Mouse (Mus musculus) hindbrain, embryonic 15.5 days (tissue): ENCODE measurements around the gene Slc7a8. TPM values are rescaled to one million over a fixed set of nuclear protein-coding genes. Genes with fewer than 3 reads are reported as not detected.
A peak's percentile ranks its signal among the peaks of the same experiment; 100 is the strongest.

Experiments used
- ATAC-seq: fragments of 200-750 bp; cut with Nextera tagmentation; 2 replicates; pipeline ENCODE4 v1.8.0; 2017; ENCODE audit warnings: low read depth, moderate number of reproducible peaks, moderate TSS enrichment; ENCODE audit not compliant: low FRiP score
- H3K27ac ChIP-seq: fragments of 300-500 bp; sonication (generic); replicated peaks from 2 replicates; pipeline ENCODE4 v1.5.1; 2015; ENCODE audit warnings: mild to moderate bottlenecking, inconsistent platforms
- H3K27me3 ChIP-seq: fragments of 300-500 bp; sonication (generic); 2 replicates; pipeline ENCODE4 v1.6.1; 2015; ENCODE audit warnings: control low read depth, inconsistent platforms
- H3K36me3 ChIP-seq: fragments of 300-500 bp; sonication (generic); 2 replicates; pipeline ENCODE4 v1.6.1; 2015; ENCODE audit warnings: control low read depth, inconsistent platforms
- H3K4me1 ChIP-seq: fragments of 300-500 bp; sonication (generic); replicated peaks from 2 replicates; pipeline ENCODE4 v1.6.1; 2015; ENCODE audit warnings: control low read depth, inconsistent platforms
- H3K4me2 ChIP-seq: fragments of 300-500 bp; sonication (generic); 2 replicates; pipeline ENCODE4 v1.6.1; 2015; ENCODE audit warnings: moderate library complexity, mild to moderate bottlenecking, inconsistent platforms
- H3K4me3 ChIP-seq: fragments of 300-500 bp; sonication (generic); 2 replicates; pipeline ENCODE4 v1.5.1; 2015; ENCODE audit warnings: mild to moderate bottlenecking, inconsistent platforms
- H3K9ac ChIP-seq: fragments of 300-500 bp; sonication (generic); 2 replicates; pipeline ENCODE4 v1.6.1; 2015; ENCODE audit warnings: inconsistent platforms
- H3K9me3 ChIP-seq: fragments of 300-500 bp; sonication (generic); 2 replicates; pipeline ENCODE4 v1.6.1; 2016; ENCODE audit warnings: control low read depth, inconsistent platforms
- WGBS: fragments of 180-500 bp; shearing (Covaris S2); methylation state at CpG from one replicate; pipeline ENCODE4 v1.1.7; 2015; 5-methylcytosine and 5-hydroxymethylcytosine counted together
- polyA plus RNA-seq: library from polyadenylated mRNA; unstranded; fragments of >200 nt; fragmentation: Nextera tagmentation; extraction: Ambion mirVana; gene quantifications from 2 replicates; pipeline ENCODE4 v1.2.1, GENCODE M21; 2015

The Slc7a8 gene
- polyA plus RNA-seq, 1 experiment from 2014 or later, result 9.1 TPM

GRCm38 (mm10) chr14:54682396-54682795 is 99.3 kb downstream of the Slc7a8 start:
- no peaks in the 10 kb centered on the region for H3K27me3 ChIP-seq
- H3K4me1 ChIP-seq, result peaks cover 25% of the 10 kb centered on the region
- no peak overlapping the region for H3K4me2 ChIP-seq
- H3K27ac ChIP-seq, result no peak overlapping the region
- H3K36me3 ChIP-seq, result peaks cover 30% of the 10 kb centered on the region
- no peak overlapping the region for H3K9ac ChIP-seq
- H3K9me3 ChIP-seq, result no peaks in the 10 kb centered on the region
- WGBS, result 86% methylated on average over 3 of the region's 3 CpGs
- H3K4me3 ChIP-seq, result no peak overlapping the region
- ATAC-seq, result no peak

- Histone ChIP-seq H3K4me1 (0 out of 2 replicates have a peak, but pooled peaks cover 8% of the 10 kb centered on the region), H3K9me3 (no peaks in the 10 kb centered on the region), H3K9ac (no peak overlapping the region), H3K4me3 (no peak overlapping the region), H3K27ac (no peak overlapping the region), H3K36me3 (peaks cover 53% of the 10 kb centered on the region), H3K4me2 (no peak overlapping the region), H3K27me3 (no peaks in the 10 kb centered on the region)
- peak; percentile 34; the same call in 1 of the 2 replicates for ATAC-seq
- WGBS, result 77% methylated on average over 16 of the region's 16 CpGs
These were observed 103.0 kb downstream of the Slc7a8 start for GRCm38 (mm10) chr14:54678657-54679304.

GRCm38 (mm10) chr14:54676290-54676689 is 105.5 kb downstream of the Slc7a8 start:
- ATAC-seq, result no peak
- Histone ChIP-seq H3K4me1 (no peaks in the 10 kb centered on the region), H3K4me3 (no peak overlapping the region), H3K9ac (no peak overlapping the region), H3K4me2 (no peak overlapping the region), H3K9me3 (no peaks in the 10 kb centered on the region), H3K36me3 (peaks cover 58% of the 10 kb centered on the region), H3K27ac (no peak overlapping the region), H3K27me3 (no peaks in the 10 kb centered on the region)
- WGBS, result 90% methylated on average over 5 of the region's 5 CpGs

GRCm38 (mm10) chr14:54674317-54674716 is 107.4 kb downstream of the Slc7a8 start:
- H3K9me3 ChIP-seq, result no peaks in the 10 kb centered on the region
- no peak overlapping the region for H3K27ac ChIP-seq
- no peak overlapping the region for H3K4me2 ChIP-seq
- no peaks in the 10 kb centered on the region for H3K27me3 ChIP-seq
- H3K4me1 ChIP-seq, result no peaks in the 10 kb centered on the region
- H3K36me3 ChIP-seq, result peaks cover 67% of the 10 kb centered on the region
- H3K4me3 ChIP-seq, result no peak overlapping the region
- H3K9ac ChIP-seq, result no peak overlapping the region
- no peak for ATAC-seq
- WGBS, result 76% methylated on average over 2 of the region's 2 CpGs

Other genes starting within 250 kb of the Slc7a8 start
- 19.0 TPM in 2 replicates for gene Haus4, start 227.3 kb downstream of the Slc7a8 start, polyA plus RNA-seq
- 8.7 and 9.6 TPM in 2 replicates for gene Ajuba, start 204.4 kb downstream of the Slc7a8 start, polyA plus RNA-seq
- gene 4931414P19Rik, start 176.0 kb downstream of the Slc7a8 start, polyA plus RNA-seq, result 5.1 and 6.1 TPM in 2 replicates
- 441 and 446 TPM in 2 replicates for gene Psmb5, start 163.9 kb downstream of the Slc7a8 start, polyA plus RNA-seq
- gene Psmb11, start 160.5 kb downstream of the Slc7a8 start, polyA plus RNA-seq, result not detected in 2 replicates
- gene Gm17606, start 141.0 kb downstream of the Slc7a8 start, polyA plus RNA-seq, result not detected in 2 replicates
- gene Cdh24, start 140.6 kb downstream of the Slc7a8 start, polyA plus RNA-seq, result 12.2 and 12.6 TPM in 2 replicates
- 67.6 and 68.3 TPM in 2 replicates for gene 1700123O20Rik, start 95.7 kb downstream of the Slc7a8 start, polyA plus RNA-seq
- 124 and 137 TPM in 2 replicates for gene Acin1, start 95.0 kb downstream of the Slc7a8 start, polyA plus RNA-seq
- gene Gm29776, start 83.1 kb downstream of the Slc7a8 start, polyA plus RNA-seq, result 0.28 and 0.30 TPM in 2 replicates
- gene Cebpe, start 69.8 kb downstream of the Slc7a8 start, polyA plus RNA-seq, result not detected in 2 replicates
- gene Rnf212b, start 32.2 kb upstream of the Slc7a8 start, polyA plus RNA-seq, result not detected in 2 replicates
- 12.1 and 13.7 TPM in 2 replicates for gene Homez, start 89.0 kb upstream of the Slc7a8 start, polyA plus RNA-seq
- gene Ppp1r3e, start 95.6 kb upstream of the Slc7a8 start, polyA plus RNA-seq, result 4.1 and 4.8 TPM in 2 replicates
- 3.2 and 4.3 TPM in 2 replicates for gene Bcl2l2, start 101.4 kb upstream of the Slc7a8 start, polyA plus RNA-seq
- gene Gm20521, start 101.5 kb upstream of the Slc7a8 start, polyA plus RNA-seq, result not detected in 2 replicates
- gene Pabpn1, start 110.6 kb upstream of the Slc7a8 start, polyA plus RNA-seq, result 161 and 162 TPM in 2 replicates
- 250 and 277 TPM in 2 replicates for gene Slc22a17, start 131.2 kb upstream of the Slc7a8 start, polyA plus RNA-seq
- gene Efs, start 144.2 kb upstream of the Slc7a8 start, polyA plus RNA-seq, result 16.3 and 17.2 TPM in 2 replicates
- gene Il25, start 150.7 kb upstream of the Slc7a8 start, polyA plus RNA-seq, result 0.70 and 0.90 TPM in 2 replicates
- gene Cmtm5, start 154.3 kb upstream of the Slc7a8 start, polyA plus RNA-seq, result 12.8 and 14.7 TPM in 2 replicates
- gene Myh6, start 185.0 kb upstream of the Slc7a8 start, polyA plus RNA-seq, result 0.93 and 0.94 TPM in 2 replicates
- gene Gm17428, start 195.0 kb upstream of the Slc7a8 start, polyA plus RNA-seq, result not detected in 2 replicates
- gene Myh7, start 212.7 kb upstream of the Slc7a8 start, polyA plus RNA-seq, result 6.4 and 9.0 TPM in 2 replicates
- gene Ngdn, start 233.5 kb upstream of the Slc7a8 start, polyA plus RNA-seq, result 47.3 and 50.1 TPM in 2 replicates